Mouse (Mus musculus) skeletal muscle tissue, adult 2 months (tissue): Measurements from ENCODE around the gene Lysmd1.

Source experiments
- DNase-seq: peaks from one replicate; pipeline ENCODE4 v3.0.0-alpha.2; 2012; ENCODE audit warnings: low read depth, low spot score

The Lysmd1 gene

DNA sequence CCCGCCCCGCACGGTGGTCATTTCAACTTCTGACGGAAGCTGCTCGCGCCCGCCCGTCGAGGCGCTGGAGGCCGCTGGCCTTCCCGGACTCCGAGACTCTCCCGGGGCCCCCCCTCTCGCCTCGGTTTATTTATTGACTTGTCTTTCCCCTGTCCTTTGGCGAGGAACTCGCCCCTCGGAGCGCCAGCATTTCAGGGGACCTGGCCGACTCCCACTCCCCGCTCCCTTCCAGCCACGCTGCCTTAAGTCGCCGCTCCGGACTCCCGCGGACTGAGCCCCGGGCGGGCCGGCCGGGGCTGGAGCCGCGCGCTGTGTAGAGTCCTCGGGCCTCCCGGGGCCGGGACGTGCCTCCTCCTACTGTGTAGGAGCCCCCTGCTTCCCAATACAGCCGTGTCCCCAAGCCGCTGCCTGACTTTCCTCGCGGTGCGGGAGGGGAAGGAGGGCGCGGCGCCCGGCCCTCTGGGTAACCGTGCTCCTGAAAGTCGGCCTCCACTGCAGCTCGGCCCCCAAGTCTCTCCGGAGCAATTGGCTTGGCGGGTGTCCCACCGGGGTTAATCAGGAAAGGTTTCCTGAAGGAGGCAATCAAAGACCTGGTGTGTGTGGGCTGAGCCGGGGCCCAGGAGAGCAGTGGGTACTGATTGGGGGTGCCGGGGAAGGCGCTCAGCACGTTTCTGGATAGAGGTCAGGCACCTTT is 39.5 kb downstream of the Lysmd1 start:
- no peak for DNase-seq

DNA sequence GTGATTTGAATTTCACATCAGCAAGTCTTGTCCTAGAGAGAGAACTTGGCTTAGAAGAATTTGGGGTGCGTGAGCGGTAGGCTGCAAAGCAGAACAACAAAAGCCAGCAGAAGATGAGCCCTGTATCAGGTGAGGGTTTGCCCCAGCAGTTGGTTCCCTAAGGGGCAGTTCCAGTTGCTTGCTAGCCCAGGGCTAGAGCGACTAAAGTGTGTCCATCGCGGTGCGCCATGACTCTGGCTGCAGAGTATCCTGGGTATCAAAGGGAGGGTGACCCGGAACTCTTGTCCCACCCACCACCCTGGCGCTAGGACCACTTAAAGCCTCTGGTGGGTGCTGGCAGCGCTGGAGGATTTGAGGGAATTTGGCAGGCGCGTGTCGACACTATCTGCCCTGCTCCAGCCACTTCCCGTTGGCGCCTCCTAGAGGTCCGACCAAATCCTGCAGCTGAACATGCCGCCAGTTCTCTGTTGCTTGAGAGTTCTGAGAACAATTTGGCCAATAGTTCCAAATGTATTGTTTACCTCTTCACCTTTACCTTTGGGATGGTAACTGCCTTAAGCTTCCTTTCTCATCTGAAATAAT is 40.2 kb downstream of the Lysmd1 start:
- DNase-seq: peak; percentile 80

DNA sequence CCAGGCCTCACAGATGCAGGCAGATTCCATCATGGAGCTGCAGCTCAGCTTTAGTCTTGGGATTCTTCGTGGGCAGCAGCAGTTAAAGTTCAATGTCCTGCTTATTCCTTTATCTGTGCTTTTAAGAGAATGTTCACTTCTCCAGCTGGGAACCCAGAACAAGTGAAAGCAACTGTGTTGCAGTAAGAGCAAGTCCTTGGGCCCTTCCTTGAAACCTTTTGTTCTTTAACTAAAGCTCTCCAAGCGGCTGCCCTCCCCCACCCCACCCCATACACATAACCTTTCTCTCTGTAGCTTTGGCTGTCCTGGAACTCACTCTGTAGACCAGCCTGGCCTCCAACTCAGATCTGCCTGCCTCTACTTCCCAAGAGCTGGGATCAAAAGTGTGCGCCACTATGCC is 42.6 kb downstream of the Lysmd1 start:
- DNase-seq: no peak

DNA sequence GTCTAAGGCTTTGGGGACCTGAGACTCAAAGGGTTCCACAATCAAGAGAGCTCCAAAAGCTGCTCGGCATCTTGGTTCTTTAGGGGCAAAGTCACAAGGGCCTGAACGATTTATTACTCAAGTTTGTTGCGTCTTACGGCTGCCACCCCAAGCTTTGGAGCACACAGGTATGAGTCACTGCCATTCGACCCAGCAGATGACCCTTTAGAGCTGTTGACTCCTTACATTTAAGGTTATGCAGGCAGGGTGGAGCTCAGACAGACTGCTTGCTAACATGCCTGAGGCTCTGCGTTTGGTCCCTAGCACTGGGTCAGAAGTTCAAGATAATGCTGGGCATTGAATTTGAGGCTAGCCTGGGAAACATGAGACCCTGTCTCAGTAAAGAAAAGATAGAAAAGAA is 43.7 kb downstream of the Lysmd1 start:
- DNase-seq: no peak

DNA sequence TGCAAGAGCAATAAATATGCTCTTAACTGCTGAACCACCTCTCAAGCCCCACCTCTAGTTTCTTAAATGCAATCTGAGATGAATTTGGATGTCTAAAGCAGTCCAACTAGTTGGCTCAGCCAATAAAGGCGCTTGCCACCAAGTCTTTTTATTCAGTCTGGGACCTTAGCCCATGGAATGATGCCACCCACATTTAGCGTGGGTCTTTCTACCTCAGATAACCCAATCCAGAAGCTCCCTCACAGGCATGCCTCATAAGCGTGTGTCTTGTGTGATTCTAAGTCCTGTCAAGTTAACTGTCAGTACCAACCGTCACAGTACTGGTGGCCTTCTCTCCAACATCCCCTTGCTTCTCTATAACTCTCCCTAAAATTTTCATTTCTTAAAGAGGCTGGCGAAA is 45.1 kb downstream of the Lysmd1 start:
- DNase-seq: no peak

DNA sequence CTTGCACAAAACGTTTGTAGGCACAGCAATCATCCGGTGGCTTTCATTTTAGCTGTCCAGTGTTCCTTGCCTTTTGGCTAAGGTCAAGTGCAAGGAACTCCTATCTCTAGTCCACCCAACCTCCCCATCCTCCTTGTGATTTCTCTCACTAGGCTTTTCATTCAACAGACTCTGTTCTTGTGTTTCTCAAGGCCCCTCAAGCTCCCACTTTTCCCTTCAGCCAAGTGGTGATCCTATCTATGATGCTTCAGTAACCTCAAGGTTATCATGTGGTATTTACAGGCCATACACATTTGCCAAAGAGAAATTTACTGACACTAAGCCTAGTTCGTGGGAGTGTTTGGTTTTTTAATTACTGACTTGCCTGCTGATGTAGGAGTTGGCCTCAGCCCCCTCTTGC is 46.0 kb downstream of the Lysmd1 start:
- no peak for DNase-seq

DNA sequence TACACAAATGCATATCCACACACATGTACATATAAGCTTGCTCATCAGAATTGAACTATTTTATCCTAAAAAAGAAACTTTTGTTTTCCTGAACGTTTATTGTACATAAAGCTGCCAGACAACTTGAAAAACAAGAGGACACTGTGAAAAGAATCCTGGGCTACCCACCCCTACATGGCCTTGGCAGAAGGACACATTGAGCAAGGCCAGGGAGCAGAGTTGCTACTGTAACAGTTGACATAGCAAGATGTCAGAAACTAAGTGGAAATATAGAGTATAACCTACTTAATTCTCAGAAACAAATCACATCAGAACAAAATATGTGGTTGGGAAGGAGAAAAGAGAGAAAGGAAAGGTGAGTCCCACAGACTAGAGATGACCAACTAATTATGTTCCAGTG is 48.0 kb downstream of the Lysmd1 start:
- no peak for DNase-seq

DNA sequence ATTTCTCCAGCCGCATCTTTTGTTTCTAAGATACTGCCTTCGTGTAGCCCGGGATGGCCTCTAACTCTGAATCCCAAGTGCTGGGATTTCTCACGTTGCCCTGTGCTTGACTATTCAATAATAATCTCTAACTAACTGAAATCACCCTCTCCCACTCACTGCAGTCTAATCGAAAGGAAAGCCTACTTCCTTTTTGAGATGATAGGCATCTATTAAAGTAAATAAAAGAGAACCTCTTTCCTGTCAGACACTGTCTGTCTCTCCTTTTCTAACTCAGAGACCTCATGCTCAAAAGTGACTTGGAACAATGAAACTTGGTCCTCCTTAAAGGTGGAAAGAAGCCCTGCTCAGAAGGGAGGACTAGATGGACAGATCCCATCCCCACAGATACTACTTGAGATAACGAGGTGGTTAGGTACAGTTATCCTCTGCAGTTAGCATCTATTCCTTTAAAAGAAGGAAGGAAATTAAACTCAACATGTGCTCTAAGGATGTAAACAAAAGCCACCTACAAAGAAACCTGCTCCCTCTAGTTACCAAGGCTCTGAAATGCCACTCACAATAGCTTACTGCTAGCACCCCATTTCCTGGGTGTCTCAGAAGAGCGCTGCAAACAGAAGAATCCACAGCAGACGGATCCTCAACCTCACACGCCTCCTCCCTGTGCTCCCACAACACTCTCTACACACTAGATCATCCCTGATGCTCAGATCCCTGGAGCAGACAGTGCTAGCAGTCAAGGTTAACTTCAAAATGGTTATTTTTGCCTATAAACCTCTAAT is 51.1 kb downstream of the Lysmd1 start:
- DNase-seq: no peak

DNA sequence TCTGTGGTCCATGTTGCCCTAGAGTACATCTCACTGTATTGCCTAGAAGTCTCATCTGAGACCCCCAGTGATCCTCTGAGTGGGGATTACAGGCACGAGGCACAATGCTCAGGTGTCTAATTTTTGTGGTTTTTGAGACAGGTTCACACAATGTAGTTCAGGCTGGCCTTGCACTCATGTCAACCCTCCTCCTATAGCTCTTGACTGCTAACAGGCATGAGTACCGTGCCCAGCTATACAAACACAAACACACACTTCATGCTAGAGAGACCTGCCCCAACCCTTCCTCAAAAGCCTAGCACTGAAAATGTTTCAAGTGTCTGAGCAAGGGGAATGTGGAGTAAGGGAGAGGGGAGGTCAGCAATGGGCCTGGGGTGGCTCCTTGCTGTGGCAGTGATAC is 52.2 kb downstream of the Lysmd1 start:
- no peak for DNase-seq

DNA sequence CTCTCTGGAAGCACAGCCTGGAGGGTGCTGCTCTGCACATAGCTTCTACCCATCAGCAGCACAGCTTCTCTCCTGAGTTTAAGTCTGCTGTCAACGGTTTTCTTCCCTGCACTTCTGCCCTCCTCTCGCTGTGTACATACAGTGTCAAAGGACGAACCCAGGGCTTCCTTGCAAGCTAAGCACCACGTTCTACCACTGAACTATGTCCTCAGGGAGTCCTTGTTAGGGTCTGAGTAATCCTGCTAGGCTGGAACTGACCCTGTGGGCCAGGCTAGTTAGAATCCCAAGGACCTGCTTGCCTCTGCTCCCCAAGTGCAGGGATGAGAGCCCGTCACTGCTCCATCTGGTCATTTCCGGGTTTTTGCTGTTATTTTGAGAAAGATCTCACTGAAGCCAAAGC is 53.0 kb downstream of the Lysmd1 start:
- DNase-seq: no peak
